8 mouse cellular contexts compared by ENCODE assay signal in genomic region chr1:121430183-121430937, GRCm38 (mm10). TPM values are rescaled to one million over a fixed set of nuclear protein-coding genes. Genes with fewer than 3 reads are reported as not detected.
DNase-seq lines count a peak whose midpoint lies in the region; ATAC-seq and TF ChIP-seq lines count a peak whose summit lies in the region.

No protein-coding gene starts in this region.

- no peak overlapping the region for H3K9ac ChIP-seq in kidney, embryonic 15.5 days
- H3K9ac ChIP-seq in heart, adult 2 months (ENCODE audit: low read depth, low read length): no peak overlapping the region
- no peak overlapping the region for H3K9ac ChIP-seq in limb, embryonic 12.5 days (replicated peaks)
- no peak overlapping the region for H3K9ac ChIP-seq in stomach, embryonic 15.5 days

- no peak for TF ChIP-seq EP300 in heart, adult 2 months (IDR thresholded peaks at IDR 0.05; ENCODE audit: insufficient read depth, low read depth, low read length)

- TF ChIP-seq CTCF in heart, adult 2 months (IDR thresholded peaks at IDR 0.05): no peak

- peaks cover 16% of the 10 kb centered on the region; the same call in 1 of the 2 replicates for H3K4me1 ChIP-seq in kidney, embryonic 15.5 days
- H3K4me1 ChIP-seq in brown adipose tissue, adult 24 weeks (ENCODE audit: control insufficient read depth, insufficient read depth, insufficient read length, low read length): no peaks in the 10 kb centered on the region; the same call in 1 of the 2 replicates
- peaks cover 5% of the 10 kb centered on the region for H3K4me1 ChIP-seq in heart, adult 2 months (ENCODE audit: control insufficient read depth, insufficient read depth, low read length)
- peaks cover 10% of the 10 kb centered on the region; the same call in 1 of the 2 replicates for H3K4me1 ChIP-seq in limb, embryonic 12.5 days (replicated peaks)
- peaks cover 7% of the 10 kb centered on the region for H3K4me1 ChIP-seq in stomach, embryonic 15.5 days

- H3K4me2 ChIP-seq in kidney, embryonic 15.5 days: peak overlapping the region; percentile 98
- peak overlapping the region; percentile 78 for H3K4me2 ChIP-seq in limb, embryonic 12.5 days
- peak overlapping the region; percentile 96 for H3K4me2 ChIP-seq in stomach, embryonic 15.5 days

- no peaks in the 10 kb centered on the region for H3K27me3 ChIP-seq in kidney, embryonic 15.5 days
- H3K27me3 ChIP-seq in heart, adult 2 months (ENCODE audit: control insufficient read depth, insufficient read depth, low read length): no peaks in the 10 kb centered on the region
- no peaks in the 10 kb centered on the region for H3K27me3 ChIP-seq in limb, embryonic 12.5 days
- no peaks in the 10 kb centered on the region for H3K27me3 ChIP-seq in stomach, embryonic 15.5 days (replicated peaks)

- intact Hi-C loops in heart, adult 2 months (cut with DNase I): loop anchor here (2.0 kb wide), 2 partner anchors 104 to 136 kb away; partner anchors contain the start of gene Ddx18

- no peak for DNase-seq in kidney, adult 8-10 months
- peak in 1 of 2 experiments; percentile 29 for DNase-seq in heart, adult 2 months
- no peak for DNase-seq in yolk sac, embryonic 10.5 days (ENCODE audit: low spot score)
- DNase-seq in lung, postnatal 25 days (ENCODE audit: low spot score): no peak

- TF ChIP-seq POLR2A in heart, adult 2 months (IDR thresholded peaks at IDR 0.05; ENCODE audit: insufficient read depth, low read depth, low read length): no peak

- H3K9me3 ChIP-seq in kidney, embryonic 15.5 days (replicated peaks): no peaks in the 10 kb centered on the region
- no peaks in the 10 kb centered on the region for H3K9me3 ChIP-seq in limb, embryonic 12.5 days
- H3K9me3 ChIP-seq in stomach, embryonic 15.5 days: no peaks in the 10 kb centered on the region

- H3K27ac ChIP-seq in kidney, embryonic 15.5 days: no peak overlapping the region
- no peak overlapping the region for H3K27ac ChIP-seq in brown adipose tissue, adult 24 weeks (replicated peaks; ENCODE audit: low read depth, low read length)
- peak overlapping the region; percentile 91 for H3K27ac ChIP-seq in heart, adult 2 months
- no peak overlapping the region for H3K27ac ChIP-seq in limb, embryonic 12.5 days
- no peak overlapping the region for H3K27ac ChIP-seq in stomach, embryonic 15.5 days

- H3K36me3 ChIP-seq in kidney, embryonic 15.5 days: no peaks in the 10 kb centered on the region
- no peaks in the 10 kb centered on the region for H3K36me3 ChIP-seq in heart, adult 2 months (ENCODE audit: control insufficient read depth, insufficient read depth, low read length)
- H3K36me3 ChIP-seq in limb, embryonic 12.5 days: peaks cover 3% of the 10 kb centered on the region; the same call in 1 of the 2 replicates
- no peaks in the 10 kb centered on the region for H3K36me3 ChIP-seq in stomach, embryonic 15.5 days

- no peaks in the 10 kb centered on the region for H3K79me2 ChIP-seq in heart, adult 2 months (replicated peaks; ENCODE audit: control insufficient read depth, insufficient read depth, low read length)

- 18% methylated on average over 6 of the region's 6 CpGs for WGBS in kidney, embryonic 15.5 days
- 20% methylated on average over 6 of the region's 6 CpGs for WGBS in heart, adult 2 months
- 29% methylated on average over 6 of the region's 6 CpGs for WGBS in limb, embryonic 12.5 days
- WGBS in stomach, embryonic 15.5 days: 19% methylated on average over 6 of the region's 6 CpGs

- ATAC-seq in kidney, embryonic 15.5 days (replicated peaks; ENCODE audit: low FRiP score): no peak
- no peak for ATAC-seq in limb, embryonic 12.5 days (ENCODE audit: insufficient number of reproducible peaks, insufficient read depth, low FRiP score, low TSS enrichment, low read depth)
- no peak for ATAC-seq in stomach, embryonic 15.5 days (ENCODE audit: insufficient read depth, low FRiP score, low read depth)

- H3K4me3 ChIP-seq in kidney, embryonic 15.5 days (replicated peaks): peak overlapping the region; percentile 90
- H3K4me3 ChIP-seq in brown adipose tissue, adult 24 weeks (ENCODE audit: insufficient read depth, low read depth, low read length): peak overlapping the region; percentile 91; the same call in 1 of the 2 replicates
- H3K4me3 ChIP-seq in heart, adult 2 months: peak overlapping the region; percentile 79
- H3K4me3 ChIP-seq in limb, embryonic 12.5 days (replicated peaks): peak overlapping the region; percentile 83; the same call in 1 of the 2 replicates
- peak overlapping the region; percentile 90; the same call in 1 of the 2 replicates for H3K4me3 ChIP-seq in stomach, embryonic 15.5 days (replicated peaks)

RNA-seq across cellular contexts. Expression of gene Ccdc93, which starts 0.5 kb away (rescaled TPM):
- polyA plus RNA-seq in kidney, embryonic 15.5 days (2015; fragmentation: Nextera tagmentation; extraction: Ambion mirVana): 10.7 and 11.3 TPM in 2 replicates
- 4.5 and 5.0 TPM in 2 replicates for polyA plus RNA-seq in brown adipose tissue, adult 24 weeks (2012; ENCODE audit: insufficient read depth, insufficient read length, missing spikeins)
- total RNA-seq in heart, adult 2 months (2021): 10 to 100 TPM; 14.0 to 15.1 TPM
- 4.8 and 14.5 TPM in 2 replicates for polyA plus RNA-seq in heart, adult 2 months (2012; rRNA removed)
- 15.5 and 16.1 TPM in 2 replicates for polyA plus RNA-seq in limb, embryonic 12.5 days (2016; fragmentation: Nextera tagmentation; extraction: Ambion mirVana)
- polyA plus RNA-seq in stomach, embryonic 15.5 days (2015; fragmentation: Nextera tagmentation; extraction: Ambion mirVana): 9.9 and 12.8 TPM in 2 replicates
